Mouse (Mus musculus): ENCODE results near the gene Armc10. TPM values are rescaled to one million over a fixed set of nuclear protein-coding genes. Genes with fewer than 3 reads are reported as not detected.

Gene Armc10
- polyA plus RNA-seq, 1 experiment from 2014 or later: 40.5 TPM

Other genes with a start within 250 kb of the Armc10 start
- gene Ccdc146, start 221.1 kb upstream of the Armc10 start, polyA plus RNA-seq (2015; fragmentation: Nextera tagmentation; extraction: Ambion mirVana): 0.75 and 0.76 TPM in 2 replicates
- gene Fam185a, start 220.9 kb upstream of the Armc10 start, polyA plus RNA-seq (2015; fragmentation: Nextera tagmentation; extraction: Ambion mirVana): 9.0 and 10.3 TPM in 2 replicates
- gene Lrrc17, start 102.3 kb upstream of the Armc10 start, polyA plus RNA-seq (2015; fragmentation: Nextera tagmentation; extraction: Ambion mirVana): 5.7 and 8.5 TPM in 2 replicates
- 0.10 and 0.21 TPM in 2 replicates for gene Fbxl13, start 179 bp upstream of the Armc10 start, polyA plus RNA-seq (2015; fragmentation: Nextera tagmentation; extraction: Ambion mirVana)
- gene Napepld, start 55.6 kb downstream of the Armc10 start, polyA plus RNA-seq (2015; fragmentation: Nextera tagmentation; extraction: Ambion mirVana): 2.6 and 2.9 TPM in 2 replicates
- gene Pmpcb, start 91.3 kb downstream of the Armc10 start, polyA plus RNA-seq (2015; fragmentation: Nextera tagmentation; extraction: Ambion mirVana): 69.2 and 72.0 TPM in 2 replicates
- 56.6 and 66.3 TPM in 2 replicates for gene Dnajc2, start 139.4 kb downstream of the Armc10 start, polyA plus RNA-seq (2015; fragmentation: Nextera tagmentation; extraction: Ambion mirVana)
- 183 and 187 TPM in 2 replicates for gene Psmc2, start 139.5 kb downstream of the Armc10 start, polyA plus RNA-seq (2015; fragmentation: Nextera tagmentation; extraction: Ambion mirVana)
- 0.15 and 0.29 TPM in 2 replicates for gene Slc26a5, start 219.8 kb downstream of the Armc10 start, polyA plus RNA-seq (2015; fragmentation: Nextera tagmentation; extraction: Ambion mirVana)

Data from hindbrain, embryonic 16.5 days (tissue).